Mouse (Mus musculus) B cell, adult 67 days (primary cell): ENCODE data around the gene Gm26727. TPM values are rescaled to one million over a fixed set of nuclear protein-coding genes. Genes with fewer than 3 reads are reported as not detected.

Experiments
- total RNA-seq, 2 experiments: library from RNA; stranded (reverse); gene quantifications; 4 replicates each; pipeline ENCODE4 v1.2.4; 2023

The Gm26727 gene
- not detected for total RNA-seq

DNA sequence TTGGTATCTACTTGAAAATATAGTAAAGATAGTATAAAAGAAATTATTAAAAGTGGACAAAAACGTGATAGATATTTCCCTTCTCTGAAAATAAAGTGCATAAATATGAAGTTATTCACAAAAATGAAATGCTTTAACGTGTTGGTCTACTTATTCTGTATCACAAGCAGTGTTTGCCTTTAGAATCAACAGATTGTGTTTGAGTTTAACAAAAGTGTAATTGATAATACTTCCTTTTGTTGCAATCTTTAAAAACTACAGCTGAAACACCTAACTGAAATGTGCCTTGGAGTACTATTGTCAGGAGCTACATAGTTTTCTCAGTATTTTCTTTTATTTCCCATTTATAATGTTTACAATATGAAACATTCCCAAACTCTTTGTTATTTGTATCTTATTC, at the start of gene Gm26727:
TSS of gene Gm26727 (minus strand) at position 101 of the 400 bp plus-strand sequence.

DNA sequence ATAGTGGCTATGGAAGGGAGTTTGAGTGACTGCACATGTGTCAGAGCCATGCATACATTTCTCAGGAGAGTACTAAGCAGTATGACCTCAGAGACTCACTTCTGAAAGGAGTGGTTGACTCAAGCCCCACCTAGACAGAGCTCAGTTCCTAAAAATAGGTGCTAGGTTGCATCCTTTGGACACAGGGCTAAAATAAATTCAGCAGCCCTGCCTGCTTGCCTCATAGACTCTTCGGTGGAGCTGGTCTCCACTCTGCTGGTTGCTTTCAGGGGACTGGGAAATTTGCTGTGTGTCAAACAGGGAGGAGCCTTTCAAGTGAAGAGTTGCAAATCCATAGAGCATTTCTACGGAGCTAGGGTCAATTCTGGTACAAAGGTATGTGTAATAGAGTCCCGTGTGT, 12.8 kb upstream of the Gm26727 start, which contains the start of gene Xirp2:
TSS of gene Xirp2 (plus strand) at position 223 of the 400 bp plus-strand sequence.

DNA sequence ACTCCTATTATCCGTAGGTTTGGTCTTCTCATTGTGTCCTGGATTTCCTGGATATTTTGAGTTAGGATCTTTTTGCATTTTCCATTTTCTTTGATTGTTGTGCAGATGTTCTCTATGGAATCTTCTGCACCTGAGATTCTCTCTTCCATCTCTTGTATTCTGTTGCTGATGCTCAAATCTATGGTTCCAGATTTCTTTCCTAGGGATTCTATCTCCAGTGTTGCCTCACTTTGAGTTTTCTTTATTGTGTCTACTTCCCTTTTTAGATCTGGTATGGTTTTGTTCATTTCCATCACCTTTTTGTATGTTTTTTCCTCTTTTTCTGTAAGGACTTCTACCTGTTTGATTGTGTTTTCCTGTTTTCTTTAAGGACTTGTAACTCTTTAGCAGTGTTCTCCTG, 19.6 kb downstream of the Gm26727 start, which contains the start of gene Gm21830:
TSS of gene Gm21830 (plus strand) at position 301 of the 400 bp plus-strand sequence.

Other genes with a start within 250 kb of the Gm26727 start
- gene Gm21830, start 19.5 kb downstream of the Gm26727 start, total RNA-seq: not detected
- gene Xirp2, start 12.8 kb upstream of the Gm26727 start, total RNA-seq: not detected
- not detected for gene B3galt1, start 132.7 kb upstream of the Gm26727 start, total RNA-seq